Mouse (Mus musculus) MEL (cell line): Measurements from ENCODE around the gene Ehd2.

ENCODE experiments used
- CHD2 ChIP-seq: IDR thresholded peaks from 2 replicates; pipeline ENCODE4 v1.6.1; 2011; ENCODE audit warnings: low read length, improper control_type of control experiment
- CTCF ChIP-seq, 3 experiments: IDR thresholded peaks in 2 of 3; conservative IDR thresholded peaks in 1 of 3; 2 replicates each; pipeline ENCODE4 v1.5.1; 2011 to 2012; ENCODE audit warnings: low read length in 3 of 3, low read depth in 2 of 3, mild to moderate bottlenecking in 2 of 3, improper control_type of control experiment in 1 of 3, inconsistent platforms in 1 of 3, mixed read lengths in 1 of 3, moderate library complexity in 1 of 3; ENCODE audit not compliant: control insufficient read depth in 1 of 3, insufficient read depth in 1 of 3, poor library complexity in 1 of 3, severe bottlenecking in 1 of 3
- EP300 ChIP-seq, 2 experiments: IDR thresholded peaks; 2 replicates each; pipeline ENCODE4 v1.6.1; 2011; ENCODE audit warnings: improper control_type of control experiment in 2 of 2, low read length in 2 of 2, low read depth in 1 of 2, mild to moderate bottlenecking in 1 of 2
- MAX ChIP-seq: IDR thresholded peaks from 2 replicates; pipeline ENCODE4 v1.6.1; 2011; ENCODE audit warnings: low read length, improper control_type of control experiment
- RAD21 ChIP-seq: IDR thresholded peaks from 2 replicates; pipeline ENCODE4 v1.6.1; 2011; ENCODE audit warnings: mild to moderate bottlenecking, low read depth, low read length, improper control_type of control experiment

DNA sequence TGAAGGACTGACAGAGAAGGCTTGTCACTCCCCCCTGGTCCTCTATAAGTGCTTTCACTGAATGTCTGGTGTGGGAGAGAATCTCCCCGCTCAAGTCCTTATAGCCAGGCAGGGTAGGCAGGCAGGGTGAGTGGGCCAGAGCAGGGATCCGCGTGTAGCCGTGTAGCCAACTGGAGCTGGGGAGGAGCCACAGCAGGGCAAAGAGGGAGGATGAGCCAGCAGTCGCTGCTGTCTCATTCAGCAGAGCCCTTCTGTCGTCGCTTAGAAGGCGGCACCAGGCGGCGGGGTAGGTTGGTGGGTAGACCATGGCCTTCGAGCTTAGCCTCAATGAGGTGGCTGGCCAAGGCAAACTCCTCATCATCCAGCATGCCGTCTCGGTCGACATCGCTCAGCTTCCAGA, 17.4 kb downstream of the Ehd2 start:
- TF ChIP-seq CHD2: no peak
- TF ChIP-seq CTCF (IDR thresholded peaks at IDR 0.05 in 2 of 3, conservative IDR thresholded peaks at IDR 0.05 in 1 of 3; ENCODE audit: control insufficient read depth in 1 of 3, insufficient read depth in 1 of 3, low read depth in 2 of 3, low read length in 3 of 3, poor library complexity in 1 of 3, severe bottlenecking in 1 of 3): no peak
- no peak for TF ChIP-seq RAD21
- no peak for TF ChIP-seq EP300 (IDR thresholded peaks at IDR 0.05; ENCODE audit: low read depth in 1 of 2, low read length in 2 of 2)
- TF ChIP-seq MAX: no peak
